Mouse (Mus musculus) neural tube, embryonic 15.5 days (tissue): ENCODE data around the gene Rfc3. TPM values are rescaled to one million over a fixed set of nuclear protein-coding genes. Genes with fewer than 3 reads are reported as not detected.

Experiments
- polyA plus RNA-seq: library from polyadenylated mRNA; unstranded; fragments of >200 nt; fragmentation: Nextera tagmentation; extraction: Ambion mirVana; gene quantifications from 2 replicates; pipeline ENCODE4 v1.2.1, GENCODE M21; 2015

Rfc3 gene
- polyA plus RNA-seq, 1 experiment from 2014 or later = 56.3 TPM

Other genes starting within 250 kb of the Rfc3 start
- gene Gm42906, start 223.1 kb downstream of the Rfc3 start, polyA plus RNA-seq = not detected in 2 replicates
- 0.03 and 0.10 TPM in 2 replicates for gene Vmn2r18, start 45.2 kb downstream of the Rfc3 start, polyA plus RNA-seq